Mouse (Mus musculus) ZHBTc4 (cell line): ENCODE results near the gene Gm20721.
A peak's percentile ranks its signal among the peaks of the same experiment; 100 is the strongest.

Experiments
- DNase-seq: peaks from one replicate; pipeline ENCODE4 v3.0.0-alpha.2; 2011; ENCODE audit warnings: low read depth, low spot score

The Gm20721 gene

GRCm38 (mm10) chr2:174298471-174298870 is 48.0 kb downstream of the Gm20721 start:
- DNase-seq, result peak; percentile 51

DNA sequence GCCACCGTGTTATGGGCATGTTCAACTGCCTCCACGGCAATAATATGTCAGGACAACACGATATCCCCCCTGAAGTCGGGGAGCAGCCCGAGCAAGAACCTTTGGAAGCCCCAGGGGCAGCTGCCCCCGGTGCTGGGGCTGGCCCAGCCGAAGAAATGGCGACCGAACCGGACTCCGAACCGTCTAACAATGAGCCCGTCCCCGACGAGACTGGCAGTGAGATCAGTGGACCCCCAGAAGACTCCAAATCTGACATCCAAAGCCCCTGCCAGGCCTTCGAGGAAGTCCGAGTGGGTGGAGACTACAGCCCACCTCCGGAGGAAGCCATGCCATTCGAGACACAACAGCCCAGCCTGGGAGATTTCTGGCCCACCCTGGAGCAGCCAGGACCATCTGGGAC is 48.7 kb downstream of the Gm20721 start:
- DNase-seq, result no peak

DNA sequence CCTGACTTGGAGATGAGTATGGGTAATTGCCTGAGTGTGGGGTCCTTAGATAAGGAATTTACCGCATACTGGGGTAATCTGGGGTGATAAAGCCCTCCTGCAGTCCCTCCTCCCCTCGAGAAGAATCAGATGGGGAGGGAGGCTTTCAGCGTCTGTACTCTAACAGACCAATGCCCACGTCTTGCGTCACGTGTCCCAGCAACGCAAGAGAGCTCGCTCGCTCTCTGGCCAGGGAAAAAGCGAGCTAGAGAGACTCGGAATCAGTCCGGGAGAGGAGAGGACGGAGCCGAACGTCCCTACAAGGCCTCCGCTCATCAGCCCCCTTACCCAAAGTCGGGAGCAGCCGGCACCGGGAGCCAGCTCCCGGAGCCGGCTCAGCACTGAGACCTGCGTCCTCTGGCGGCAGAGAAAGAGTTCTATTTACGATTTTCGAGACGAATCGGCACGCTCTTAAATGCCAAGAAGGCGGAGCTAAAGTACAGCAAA is 49.4 kb downstream of the Gm20721 start:
- DNase-seq, result peak; percentile 82

- DNase-seq, result peak; percentile 59
These were observed 50.5 kb downstream of the Gm20721 start for GRCm38 (mm10) chr2:174295900-174296465.

DNA sequence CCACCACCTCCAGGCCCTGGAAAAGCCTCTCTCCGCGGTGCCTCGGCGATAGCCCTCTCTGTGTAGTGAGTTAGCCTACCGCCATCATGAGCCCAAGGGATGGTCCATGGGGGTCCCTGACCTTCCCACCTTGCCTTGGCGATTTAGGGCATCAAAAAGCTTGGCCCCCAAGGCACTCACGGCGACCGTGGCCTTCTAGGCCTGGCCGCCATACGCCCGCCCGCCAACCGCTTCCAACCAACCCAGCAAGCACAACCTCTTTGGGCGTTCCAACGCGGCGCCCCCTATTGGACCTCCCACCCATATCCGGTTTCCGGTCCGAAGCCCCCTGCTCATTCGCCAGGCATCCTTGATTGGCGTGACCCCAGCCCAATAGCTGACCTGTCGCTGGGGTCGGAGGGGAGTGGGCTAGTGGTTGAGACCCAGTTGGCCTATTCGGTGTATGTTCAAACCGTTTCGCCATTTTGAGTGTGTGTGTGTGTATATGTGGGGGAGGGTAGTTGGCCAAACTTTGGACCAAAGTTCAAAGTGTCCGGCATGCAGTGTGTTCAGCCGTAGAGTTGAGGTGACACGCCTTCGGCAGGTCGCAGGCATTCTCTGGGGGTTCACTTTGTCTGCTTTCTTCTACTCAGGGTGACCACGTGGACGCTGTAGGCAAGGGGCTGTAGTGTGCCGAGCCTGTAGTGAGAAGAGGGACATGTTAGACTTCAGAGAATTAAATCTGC is 51.2 kb downstream of the Gm20721 start:
- peak; percentile 100 for DNase-seq

DNA sequence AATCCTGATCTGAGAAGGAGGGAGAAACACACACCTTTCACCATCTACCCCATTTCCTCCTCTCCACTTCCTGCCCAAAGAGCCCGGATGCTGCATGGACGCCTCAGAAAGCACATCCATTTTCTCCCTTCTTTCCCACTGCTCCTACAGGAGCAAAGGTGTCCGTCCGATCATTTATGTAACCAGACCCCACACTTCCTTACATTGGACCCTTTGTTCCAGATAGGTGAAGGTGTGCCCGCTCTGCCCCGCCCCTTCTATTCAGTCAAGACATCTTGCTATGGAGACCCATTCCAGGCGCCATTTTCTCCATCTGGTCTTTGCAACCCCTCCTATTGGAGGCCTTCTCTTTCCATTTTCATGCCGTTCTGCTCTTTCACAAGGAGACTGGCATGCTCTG is 52.1 kb downstream of the Gm20721 start:
- peak; percentile 91 for DNase-seq

- no peak for DNase-seq
These were observed 54.9 kb downstream of the Gm20721 start for GRCm38 (mm10) chr2:174291662-174292030.

GRCm38 (mm10) chr2:174291029-174291661 is 55.4 kb downstream of the Gm20721 start:
- no peak for DNase-seq

GRCm38 (mm10) chr2:174288673-174289430 is 57.7 kb downstream of the Gm20721 start:
- peak; percentile 65 for DNase-seq

DNA sequence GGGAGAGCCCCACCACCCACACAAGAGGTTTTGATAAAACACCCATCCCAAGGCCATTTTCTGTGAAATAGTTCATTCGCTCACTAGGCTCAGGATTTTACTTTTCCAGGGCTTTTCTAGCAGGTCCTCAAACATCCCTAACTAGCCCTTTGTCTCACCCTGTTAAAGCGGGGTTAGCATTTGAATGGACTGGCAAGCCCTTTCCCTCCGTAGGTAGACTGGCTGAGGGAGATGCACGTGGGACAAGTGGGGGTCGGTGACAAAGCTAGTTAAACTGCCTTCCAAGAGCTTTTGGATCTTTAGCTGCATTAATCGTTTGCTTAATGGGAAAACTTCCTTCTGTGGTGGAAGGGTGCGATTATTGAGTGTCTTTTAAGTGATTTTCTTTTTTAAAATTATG is 58.6 kb downstream of the Gm20721 start:
- peak; percentile 87 for DNase-seq

- DNase-seq, result no peak
These were observed 60.5 kb downstream of the Gm20721 start for GRCm38 (mm10) chr2:174285921-174286470.

DNA sequence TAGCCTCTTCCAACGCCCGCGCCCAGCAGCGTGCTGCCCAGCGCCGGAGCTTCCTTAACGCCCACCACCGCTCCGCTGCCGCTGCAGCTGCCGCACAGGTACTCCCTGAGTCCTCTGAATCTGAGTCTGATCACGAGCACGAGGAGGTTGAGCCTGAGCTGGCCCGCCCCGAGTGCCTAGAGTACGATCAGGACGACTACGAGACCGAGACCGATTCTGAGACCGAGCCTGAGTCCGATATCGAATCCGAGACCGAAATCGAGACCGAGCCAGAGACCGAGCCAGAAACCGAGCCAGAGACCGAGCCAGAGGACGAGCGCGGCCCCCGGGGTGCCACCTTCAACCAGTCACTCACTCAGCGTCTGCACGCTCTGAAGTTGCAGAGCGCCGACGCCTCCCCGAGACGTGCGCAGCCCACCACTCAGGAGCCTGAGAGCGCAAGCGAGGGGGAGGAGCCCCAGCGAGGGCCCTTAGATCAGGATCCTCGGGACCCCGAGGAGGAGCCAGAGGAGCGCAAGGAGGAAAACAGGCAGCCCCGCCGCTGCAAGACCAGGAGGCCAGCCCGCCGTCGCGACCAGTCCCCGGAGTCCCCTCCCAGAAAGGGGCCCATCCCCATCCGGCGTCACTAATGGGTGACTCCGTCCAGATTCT is 61.6 kb downstream of the Gm20721 start:
- DNase-seq, result peak; percentile 89

GRCm38 (mm10) chr2:174284011-174284410 is 62.5 kb downstream of the Gm20721 start, which contains the start of gene Gnas:
Gene Gnas, plus strand, starts transcription at chr2:174284320.
- DNase-seq, result peak; percentile 86

- no peak for DNase-seq
These were observed 63.2 kb downstream of the Gm20721 start for GRCm38 (mm10) chr2:174283341-174283740.
